Mouse (Mus musculus): ENCODE data around the gene Pir. TPM values are rescaled to one million over a fixed set of nuclear protein-coding genes. Genes with fewer than 3 reads are reported as not detected.

The Pir gene
- polyA plus RNA-seq, 1 experiment from 2014 or later, result 9.4 TPM

- WGBS, result 55% methylated on average over 5 of the region's 5 CpGs
- Histone ChIP-seq H3K36me3 (ENCODE audit: insufficient read depth, low read length) (no peaks in the 10 kb centered on the region), H3K9ac (replicated peaks; ENCODE audit: low read length) (no peak overlapping the region), H3K4me3 (ENCODE audit: low read length) (peak overlapping the region; percentile 28), H3K9me3 (ENCODE audit: low read length) (no peaks in the 10 kb centered on the region), H3K4me2 (replicated peaks; ENCODE audit: low read depth, low read length) (peak overlapping the region; percentile 19; the same call in 1 of the 2 replicates), H3K27ac (ENCODE audit: low read length) (no peak overlapping the region; the same call in 1 of the 2 replicates), H3K27me3 (ENCODE audit: insufficient read depth, low read length) (peaks cover 2% of the 10 kb centered on the region; the same call in 1 of the 2 replicates), H3K4me1 (ENCODE audit: insufficient read depth, low read length) (0 out of 2 replicates have a peak, but pooled peaks cover 3% of the 10 kb centered on the region)
- no peak for ATAC-seq (ENCODE audit: low FRiP score, low TSS enrichment)
These were observed 105.4 kb downstream of the Pir start for GRCm38 (mm10) chrX:164374586-164374985.

- WGBS, result 70% methylated on average over 4 of the region's 4 CpGs
- H3K9me3 ChIP-seq (ENCODE audit: low read length), result no peaks in the 10 kb centered on the region
These were observed 110.5 kb downstream of the Pir start for GRCm38 (mm10) chrX:164379721-164380120.

GRCm38 (mm10) chrX:164381618-164382408 is 112.6 kb downstream of the Pir start:
- Histone ChIP-seq H3K27me3 (ENCODE audit: insufficient read depth, low read length) (peaks cover 2% of the 10 kb centered on the region; the same call in 1 of the 2 replicates), H3K4me3 (ENCODE audit: low read length) (peak overlapping the region; percentile 44), H3K4me2 (replicated peaks; ENCODE audit: low read depth, low read length) (peak overlapping the region; percentile 69), H3K27ac (ENCODE audit: low read length) (peak overlapping the region; percentile 29; the same call in 1 of the 2 replicates), H3K9ac (replicated peaks; ENCODE audit: low read length) (peak overlapping the region; percentile 38; the same call in 1 of the 2 replicates), H3K9me3 (ENCODE audit: low read length) (no peaks in the 10 kb centered on the region), H3K4me1 (ENCODE audit: insufficient read depth, low read length) (no peaks in the 10 kb centered on the region), H3K36me3 (ENCODE audit: insufficient read depth, low read length) (no peaks in the 10 kb centered on the region)
- WGBS, result 22% methylated on average over 33 of the region's 33 CpGs
- ATAC-seq (ENCODE audit: low FRiP score, low TSS enrichment), result peak; percentile 99

More at GRCm38 (mm10) chrX:164379721-164380120, 110.5 kb downstream of the Pir start:
- Histone ChIP-seq H3K36me3 (ENCODE audit: insufficient read depth, low read length) (no peaks in the 10 kb centered on the region), H3K4me1 (ENCODE audit: insufficient read depth, low read length) (no peaks in the 10 kb centered on the region), H3K27ac (ENCODE audit: low read length) (no peak overlapping the region), H3K9ac (replicated peaks; ENCODE audit: low read length) (no peak overlapping the region), H3K4me2 (replicated peaks; ENCODE audit: low read depth, low read length) (no peak overlapping the region), H3K27me3 (ENCODE audit: insufficient read depth, low read length) (peaks cover 2% of the 10 kb centered on the region; the same call in 1 of the 2 replicates), H3K4me3 (ENCODE audit: low read length) (no peak overlapping the region)
- no peak for ATAC-seq (ENCODE audit: low FRiP score, low TSS enrichment)

- no peak for ATAC-seq (ENCODE audit: low FRiP score, low TSS enrichment)
- Histone ChIP-seq H3K27ac (ENCODE audit: low read length) (no peak overlapping the region), H3K9me3 (ENCODE audit: low read length) (no peaks in the 10 kb centered on the region), H3K27me3 (ENCODE audit: insufficient read depth, low read length) (peaks cover 4% of the 10 kb centered on the region; the same call in 1 of the 2 replicates), H3K36me3 (ENCODE audit: insufficient read depth, low read length) (no peaks in the 10 kb centered on the region), H3K4me1 (ENCODE audit: insufficient read depth, low read length) (no peaks in the 10 kb centered on the region), H3K4me2 (replicated peaks; ENCODE audit: low read depth, low read length) (no peak overlapping the region), H3K9ac (replicated peaks; ENCODE audit: low read length) (no peak overlapping the region), H3K4me3 (ENCODE audit: low read length) (no peak overlapping the region)
- 83% methylated on average over 4 of the region's 4 CpGs for WGBS
These were observed 124.9 kb downstream of the Pir start for GRCm38 (mm10) chrX:164394091-164394490.

- WGBS, result 66% methylated on average over 3 of the region's 3 CpGs
- Histone ChIP-seq H3K9me3 (ENCODE audit: low read length) (0 out of 2 replicates have a peak, but pooled peaks cover 2% of the 10 kb centered on the region), H3K9ac (replicated peaks; ENCODE audit: low read length) (no peak overlapping the region), H3K36me3 (ENCODE audit: insufficient read depth, low read length) (no peaks in the 10 kb centered on the region), H3K4me1 (ENCODE audit: insufficient read depth, low read length) (no peaks in the 10 kb centered on the region), H3K27me3 (ENCODE audit: insufficient read depth, low read length) (no peaks in the 10 kb centered on the region), H3K27ac (ENCODE audit: low read length) (no peak overlapping the region), H3K4me2 (replicated peaks; ENCODE audit: low read depth, low read length) (no peak overlapping the region), H3K4me3 (ENCODE audit: low read length) (no peak overlapping the region)
- ATAC-seq (ENCODE audit: low FRiP score, low TSS enrichment), result no peak
These were observed 129.3 kb downstream of the Pir start for GRCm38 (mm10) chrX:164398456-164398855.

- no peak overlapping the region for H3K27ac ChIP-seq (ENCODE audit: low read length)
- no peak overlapping the region for H3K9ac ChIP-seq (replicated peaks; ENCODE audit: low read length)
- H3K4me2 ChIP-seq (replicated peaks; ENCODE audit: low read depth, low read length), result no peak overlapping the region
- H3K4me1 ChIP-seq (ENCODE audit: insufficient read depth, low read length), result no peaks in the 10 kb centered on the region
- H3K9me3 ChIP-seq (ENCODE audit: low read length), result 0 out of 2 replicates have a peak, but pooled peaks cover 2% of the 10 kb centered on the region
- no peak overlapping the region for H3K4me3 ChIP-seq (ENCODE audit: low read length)
- ATAC-seq (ENCODE audit: low FRiP score, low TSS enrichment), result no peak
- H3K27me3 ChIP-seq (ENCODE audit: insufficient read depth, low read length), result peaks cover 4% of the 10 kb centered on the region; the same call in 1 of the 2 replicates
- no peaks in the 10 kb centered on the region for H3K36me3 ChIP-seq (ENCODE audit: insufficient read depth, low read length)
These were observed 136.0 kb downstream of the Pir start for GRCm38 (mm10) chrX:164405080-164405649.

GRCm38 (mm10) chrX:164406133-164407022 is 137.2 kb downstream of the Pir start:
- no peaks in the 10 kb centered on the region for H3K36me3 ChIP-seq (ENCODE audit: insufficient read depth, low read length)
- H3K4me3 ChIP-seq (ENCODE audit: low read length), result no peak overlapping the region
- ATAC-seq (ENCODE audit: low FRiP score, low TSS enrichment), result no peak
- no peak overlapping the region for H3K9ac ChIP-seq (replicated peaks; ENCODE audit: low read length)
- H3K27ac ChIP-seq (ENCODE audit: low read length), result no peak overlapping the region
- H3K4me2 ChIP-seq (replicated peaks; ENCODE audit: low read depth, low read length), result no peak overlapping the region
- peaks cover 4% of the 10 kb centered on the region; the same call in 1 of the 2 replicates for H3K27me3 ChIP-seq (ENCODE audit: insufficient read depth, low read length)
- 74% methylated on average over 9 of the region's 9 CpGs for WGBS
- 0 out of 2 replicates have a peak, but pooled peaks cover 2% of the 10 kb centered on the region for H3K9me3 ChIP-seq (ENCODE audit: low read length)
- H3K4me1 ChIP-seq (ENCODE audit: insufficient read depth, low read length), result no peaks in the 10 kb centered on the region

GRCm38 (mm10) chrX:164408301-164408927 is 139.2 kb downstream of the Pir start:
- Histone ChIP-seq H3K36me3 (ENCODE audit: insufficient read depth, low read length) (no peaks in the 10 kb centered on the region), H3K4me2 (replicated peaks; ENCODE audit: low read depth, low read length) (no peak overlapping the region), H3K27me3 (ENCODE audit: insufficient read depth, low read length) (peaks cover 4% of the 10 kb centered on the region; the same call in 1 of the 2 replicates), H3K4me1 (ENCODE audit: insufficient read depth, low read length) (no peaks in the 10 kb centered on the region), H3K9ac (replicated peaks; ENCODE audit: low read length) (no peak overlapping the region), H3K27ac (ENCODE audit: low read length) (no peak overlapping the region), H3K9me3 (ENCODE audit: low read length) (no peaks in the 10 kb centered on the region), H3K4me3 (ENCODE audit: low read length) (no peak overlapping the region)
- no peak for ATAC-seq (ENCODE audit: low FRiP score, low TSS enrichment)
- WGBS, result 67% methylated on average over 3 of the region's 3 CpGs

- Histone ChIP-seq H3K27ac (ENCODE audit: low read length) (no peak overlapping the region), H3K9ac (replicated peaks; ENCODE audit: low read length) (no peak overlapping the region), H3K4me1 (ENCODE audit: insufficient read depth, low read length) (no peaks in the 10 kb centered on the region), H3K4me3 (ENCODE audit: low read length) (no peak overlapping the region), H3K9me3 (ENCODE audit: low read length) (no peaks in the 10 kb centered on the region), H3K4me2 (replicated peaks; ENCODE audit: low read depth, low read length) (no peak overlapping the region), H3K27me3 (ENCODE audit: insufficient read depth, low read length) (peaks cover 8% of the 10 kb centered on the region; the same call in 1 of the 2 replicates), H3K36me3 (ENCODE audit: insufficient read depth, low read length) (no peaks in the 10 kb centered on the region)
- ATAC-seq (ENCODE audit: low FRiP score, low TSS enrichment), result no peak
- 62% methylated on average over 1 of the region's 1 CpGs for WGBS
These were observed 141.4 kb downstream of the Pir start for GRCm38 (mm10) chrX:164410562-164410961.
